Mouse (Mus musculus): ENCODE results near the gene Klhl31. TPM values are rescaled to one million over a fixed set of nuclear protein-coding genes. Genes with fewer than 3 reads are reported as not detected.

The Klhl31 gene
- polyA plus RNA-seq, 1 experiment from 2014 or later: 0.10 TPM

DNA sequence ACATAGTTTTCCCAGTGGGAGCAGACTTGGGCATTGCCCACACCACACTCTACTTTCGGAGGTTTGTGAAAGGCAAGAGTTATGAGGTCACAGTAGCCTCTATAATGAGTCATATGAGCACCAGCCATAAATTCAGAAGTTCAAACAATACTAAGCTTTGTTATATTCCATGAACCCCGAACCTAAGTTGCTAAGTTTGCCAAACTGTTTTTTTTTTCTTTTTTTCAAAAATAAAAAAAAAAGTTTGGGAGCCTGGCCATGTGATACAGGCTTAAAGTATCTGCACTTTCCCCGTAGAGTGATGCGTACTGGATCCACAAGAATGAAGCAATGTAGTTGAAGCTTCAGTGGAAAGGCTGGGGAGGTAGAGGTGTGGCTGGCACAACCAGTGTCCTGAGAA lies 36.9 kb downstream of the Klhl31 start:
- Histone ChIP-seq H3K4me2 (no peak overlapping the region), H3K36me3 (replicated peaks) (no peaks in the 10 kb centered on the region), H3K4me1 (no peaks in the 10 kb centered on the region), H3K9me3 (no peaks in the 10 kb centered on the region), H3K27ac (no peak overlapping the region), H3K9ac (no peak overlapping the region), H3K27me3 (replicated peaks) (no peaks in the 10 kb centered on the region), H3K4me3 (no peak overlapping the region)
- 94% methylated on average over 4 of the region's 4 CpGs for WGBS
- no peak for ATAC-seq (replicated peaks)

DNA sequence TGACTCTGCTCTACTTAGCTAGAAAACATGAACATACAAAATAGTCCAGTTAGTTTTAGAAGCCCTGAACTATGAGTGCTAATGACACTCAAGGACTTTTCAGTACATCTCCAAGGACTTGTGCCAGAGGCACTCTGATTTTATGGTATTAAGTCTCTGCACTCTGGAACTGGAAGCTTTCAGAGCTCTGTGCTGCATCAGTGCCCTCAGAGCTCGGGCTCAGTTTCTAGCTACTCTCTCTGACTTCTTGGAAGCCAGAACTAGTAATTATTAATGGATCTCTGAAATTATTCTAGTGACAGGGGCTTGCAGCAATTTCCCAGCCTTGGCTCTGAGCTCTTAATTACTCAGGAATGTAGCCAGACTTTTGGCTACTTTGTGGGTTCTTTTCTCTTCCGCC lies 37.7 kb downstream of the Klhl31 start:
- Histone ChIP-seq H3K4me3 (no peak overlapping the region), H3K9ac (no peak overlapping the region), H3K36me3 (replicated peaks) (no peaks in the 10 kb centered on the region), H3K27ac (no peak overlapping the region), H3K27me3 (replicated peaks) (no peaks in the 10 kb centered on the region), H3K4me1 (no peaks in the 10 kb centered on the region), H3K9me3 (no peaks in the 10 kb centered on the region), H3K4me2 (no peak overlapping the region)
- ATAC-seq (replicated peaks): no peak
- 77% methylated on average over 2 of the region's 2 CpGs for WGBS

DNA sequence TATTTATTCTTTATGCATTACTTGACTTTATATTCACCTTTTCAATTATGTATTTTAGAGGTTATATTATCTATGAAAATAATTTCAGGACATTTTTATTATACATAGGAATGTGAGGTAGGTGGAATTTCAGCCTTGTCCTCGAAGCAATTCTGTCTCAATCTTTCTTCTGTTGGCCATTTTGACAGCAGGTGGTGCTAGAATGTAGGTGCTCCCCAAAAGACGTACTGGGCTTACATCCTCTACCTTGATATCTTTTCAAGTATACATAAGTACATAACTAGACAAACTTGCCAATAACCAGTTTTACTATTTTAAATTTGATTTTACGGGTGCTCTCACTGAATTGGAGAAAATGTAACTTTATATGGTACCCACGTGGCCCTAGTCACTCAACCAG lies 48.6 kb downstream of the Klhl31 start:
- no peaks in the 10 kb centered on the region for H3K4me1 ChIP-seq
- no peak for ATAC-seq (replicated peaks)
- no peak overlapping the region for H3K27ac ChIP-seq
- H3K9ac ChIP-seq: no peak overlapping the region
- no peak overlapping the region for H3K4me2 ChIP-seq
- H3K4me3 ChIP-seq: no peak overlapping the region
- H3K9me3 ChIP-seq: no peaks in the 10 kb centered on the region
- H3K36me3 ChIP-seq (replicated peaks): no peaks in the 10 kb centered on the region
- WGBS: 85% methylated on average over 4 of the region's 4 CpGs
- no peaks in the 10 kb centered on the region for H3K27me3 ChIP-seq (replicated peaks)

DNA sequence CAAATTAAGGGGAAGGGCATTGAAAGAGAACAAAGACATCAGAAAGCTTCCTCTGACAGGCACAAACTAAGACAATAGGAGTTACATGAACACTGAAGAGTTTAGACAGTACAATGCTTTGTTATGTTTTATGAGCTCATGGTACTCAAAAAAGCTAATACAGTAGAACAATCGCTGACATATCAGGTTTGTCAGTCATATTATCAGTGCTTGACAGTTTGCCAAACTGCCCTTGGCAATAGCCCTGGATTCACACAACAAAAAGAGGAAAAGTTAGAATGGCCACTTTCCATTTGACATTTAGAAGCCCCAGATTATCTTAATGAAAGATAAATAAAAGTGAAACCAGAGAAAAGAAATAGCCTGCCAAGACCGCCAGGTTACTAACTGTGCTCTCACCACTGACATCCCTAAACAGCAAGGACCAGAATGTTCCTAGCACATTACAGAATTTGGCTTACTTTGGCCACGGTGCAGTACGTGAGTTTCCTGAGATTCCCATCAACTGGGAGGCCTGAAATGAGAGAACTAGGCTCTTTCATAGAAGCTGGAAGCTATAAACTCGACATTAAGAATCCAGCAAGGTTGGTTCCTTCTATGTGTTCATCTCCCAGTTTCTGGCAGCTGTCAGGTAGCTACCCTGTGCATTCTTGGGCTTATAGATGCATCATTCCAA lies 49.7 kb downstream of the Klhl31 start:
- no peak for ATAC-seq (replicated peaks)
- Histone ChIP-seq H3K9ac (no peak overlapping the region), H3K9me3 (no peaks in the 10 kb centered on the region), H3K27ac (no peak overlapping the region), H3K36me3 (replicated peaks) (no peaks in the 10 kb centered on the region), H3K4me3 (no peak overlapping the region), H3K4me1 (no peaks in the 10 kb centered on the region), H3K27me3 (replicated peaks) (no peaks in the 10 kb centered on the region), H3K4me2 (no peak overlapping the region)
- 88% methylated on average over 5 of the region's 5 CpGs for WGBS

DNA sequence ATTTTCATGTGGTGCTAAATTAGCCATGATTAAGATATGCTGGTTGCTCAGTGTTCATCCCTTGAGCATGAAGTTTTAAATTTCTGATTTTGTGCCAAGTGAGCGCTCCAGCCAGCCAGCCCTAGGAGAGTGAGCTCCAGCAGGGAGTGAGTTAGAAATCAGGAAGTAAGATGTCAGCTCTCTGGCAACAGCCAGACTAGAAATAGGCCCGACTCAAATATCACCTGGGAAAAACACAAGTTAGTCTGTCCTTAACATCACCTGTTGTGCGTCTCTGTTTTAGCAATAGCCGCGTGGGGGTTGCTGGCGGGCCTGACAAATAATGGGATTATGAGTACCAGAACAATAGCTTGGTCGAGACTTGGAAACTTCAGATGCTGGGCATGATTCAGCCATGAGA lies 56.4 kb downstream of the Klhl31 start:
- 66% methylated on average over 7 of the region's 7 CpGs for WGBS
- ATAC-seq (replicated peaks): no peak

DNA sequence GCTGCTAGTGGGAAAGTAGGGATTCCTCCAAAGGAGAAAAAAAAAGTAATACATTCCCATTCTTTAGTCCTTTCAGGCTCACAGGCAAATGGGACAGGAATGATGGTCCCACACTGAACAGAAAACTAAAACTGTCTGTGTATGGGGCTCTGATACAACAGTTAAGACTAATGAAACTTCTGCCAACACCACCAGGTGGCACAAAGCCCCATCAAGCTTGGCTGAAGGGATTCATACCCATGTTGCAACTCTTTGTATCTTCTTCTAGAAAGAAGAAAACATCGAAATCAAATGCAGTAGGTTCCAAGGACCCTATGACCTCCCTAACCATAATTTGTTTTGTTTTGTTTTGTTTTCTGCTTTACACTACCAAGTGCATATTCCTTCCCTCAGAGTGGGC lies 57.1 kb downstream of the Klhl31 start:
- no peaks in the 10 kb centered on the region for H3K36me3 ChIP-seq (replicated peaks)
- no peak overlapping the region for H3K4me2 ChIP-seq
- H3K9me3 ChIP-seq: no peaks in the 10 kb centered on the region
- no peak overlapping the region for H3K4me3 ChIP-seq
- H3K27me3 ChIP-seq (replicated peaks): no peaks in the 10 kb centered on the region
- no peak for ATAC-seq (replicated peaks)
- H3K9ac ChIP-seq: no peak overlapping the region
- no peaks in the 10 kb centered on the region for H3K4me1 ChIP-seq
- H3K27ac ChIP-seq: no peak overlapping the region
- WGBS: 97% methylated on average over 1 of the region's 1 CpGs

More for the DNA sequence above, 56.4 kb downstream of the Klhl31 start:
- Histone ChIP-seq H3K9me3 (no peaks in the 10 kb centered on the region), H3K27ac (no peak overlapping the region), H3K4me2 (no peak overlapping the region), H3K27me3 (replicated peaks) (no peaks in the 10 kb centered on the region), H3K9ac (no peak overlapping the region), H3K4me1 (no peaks in the 10 kb centered on the region), H3K4me3 (no peak overlapping the region), H3K36me3 (replicated peaks) (no peaks in the 10 kb centered on the region)

DNA sequence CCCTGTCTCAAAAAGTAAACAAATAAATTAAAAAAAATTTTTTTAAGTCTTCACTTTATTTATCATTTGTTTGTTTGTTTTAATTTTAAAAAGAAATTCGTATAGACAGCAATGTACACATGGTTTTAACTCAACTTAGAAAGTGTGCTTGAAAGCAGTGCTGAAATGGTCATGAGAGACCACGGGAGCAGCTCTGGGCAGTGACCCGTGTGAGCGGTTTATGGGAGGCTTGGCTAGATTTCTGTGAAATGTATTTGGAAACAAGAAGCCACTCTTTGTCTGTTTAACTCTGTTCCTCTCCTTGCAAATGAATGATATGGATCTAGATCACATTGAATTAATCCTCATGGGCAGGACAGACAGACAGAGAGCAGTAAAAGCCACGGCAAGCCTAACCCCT lies 59.3 kb downstream of the Klhl31 start:
- no peaks in the 10 kb centered on the region for H3K4me1 ChIP-seq
- no peaks in the 10 kb centered on the region for H3K36me3 ChIP-seq (replicated peaks)
- no peak for ATAC-seq (replicated peaks)
- no peak overlapping the region for H3K27ac ChIP-seq
- H3K9ac ChIP-seq: no peak overlapping the region
- H3K9me3 ChIP-seq: no peaks in the 10 kb centered on the region
- H3K4me2 ChIP-seq: no peak overlapping the region
- no peak overlapping the region for H3K4me3 ChIP-seq
- WGBS: 74% methylated on average over 5 of the region's 5 CpGs
- no peaks in the 10 kb centered on the region for H3K27me3 ChIP-seq (replicated peaks)

DNA sequence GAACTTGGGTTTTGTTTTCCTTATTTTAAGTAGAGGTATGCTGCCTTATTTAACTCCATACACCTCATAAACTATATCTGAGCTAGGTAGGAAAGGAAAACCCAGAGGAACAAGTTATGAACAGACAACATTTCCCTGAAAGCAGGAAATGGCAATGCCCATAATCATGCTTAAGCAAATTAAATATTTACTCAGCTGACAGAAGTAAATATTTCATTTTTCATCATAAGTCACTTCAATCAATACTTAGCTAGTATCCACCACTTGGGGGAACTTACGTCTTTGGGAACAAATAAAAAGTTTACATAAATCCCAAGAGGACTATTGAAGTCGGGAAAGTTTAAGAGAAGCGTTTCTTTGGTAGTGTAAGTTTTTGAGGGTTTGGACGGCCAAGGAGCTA lies 67.2 kb downstream of the Klhl31 start:
- Histone ChIP-seq H3K4me2 (no peak overlapping the region), H3K36me3 (replicated peaks) (no peaks in the 10 kb centered on the region), H3K9me3 (no peaks in the 10 kb centered on the region), H3K4me3 (no peak overlapping the region), H3K9ac (no peak overlapping the region), H3K4me1 (no peaks in the 10 kb centered on the region), H3K27me3 (replicated peaks) (no peaks in the 10 kb centered on the region), H3K27ac (no peak overlapping the region)
- 90% methylated on average over 4 of the region's 4 CpGs for WGBS
- no peak for ATAC-seq (replicated peaks)

DNA sequence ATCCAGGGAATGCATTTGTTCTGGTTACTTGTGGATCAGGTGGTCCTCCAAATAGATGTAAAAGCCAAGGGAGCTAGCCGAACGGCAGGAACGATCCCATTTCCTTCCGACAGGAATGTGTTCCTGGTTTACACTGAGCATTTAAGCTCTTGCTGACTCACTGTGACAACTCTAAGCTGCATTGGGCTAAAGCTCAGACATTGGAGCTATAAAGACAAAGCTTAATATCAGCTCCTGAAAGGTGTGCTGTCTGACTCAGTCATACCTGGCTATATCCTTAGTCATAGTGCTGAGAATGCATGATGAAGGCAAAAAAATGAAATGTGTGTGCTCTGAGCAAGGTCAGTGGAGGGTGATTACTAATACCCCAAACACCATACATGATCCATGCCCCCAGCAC lies 67.8 kb downstream of the Klhl31 start:
- H3K27me3 ChIP-seq (replicated peaks): no peaks in the 10 kb centered on the region
- H3K9ac ChIP-seq: no peak overlapping the region
- H3K4me3 ChIP-seq: no peak overlapping the region
- H3K36me3 ChIP-seq (replicated peaks): no peaks in the 10 kb centered on the region
- H3K27ac ChIP-seq: no peak overlapping the region
- no peak for ATAC-seq (replicated peaks)
- no peaks in the 10 kb centered on the region for H3K4me1 ChIP-seq
- 75% methylated on average over 4 of the region's 4 CpGs for WGBS
- no peak overlapping the region for H3K4me2 ChIP-seq
- H3K9me3 ChIP-seq: no peaks in the 10 kb centered on the region

DNA sequence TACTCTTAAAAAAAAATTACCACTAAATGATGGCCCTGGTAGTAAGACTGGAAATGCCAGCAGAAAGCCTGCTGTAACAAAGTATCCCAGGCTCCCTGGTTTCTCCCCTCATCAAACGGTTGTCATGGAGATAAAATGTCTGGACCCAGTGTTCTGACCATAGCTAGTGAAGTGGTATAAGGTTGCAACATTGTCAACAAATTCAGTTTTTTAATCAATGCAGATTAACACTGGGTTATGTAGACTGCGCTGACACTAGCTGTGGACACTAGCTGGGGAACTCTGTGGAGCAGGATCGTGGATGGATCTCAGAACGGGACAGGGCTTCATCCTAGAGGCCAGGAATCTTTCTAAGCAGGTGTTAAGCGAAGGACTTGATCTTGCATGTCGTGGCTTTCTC lies 70.2 kb downstream of the Klhl31 start:
- Histone ChIP-seq H3K4me3 (no peak overlapping the region), H3K9ac (no peak overlapping the region), H3K36me3 (replicated peaks) (no peaks in the 10 kb centered on the region), H3K4me1 (no peaks in the 10 kb centered on the region), H3K4me2 (no peak overlapping the region), H3K9me3 (no peaks in the 10 kb centered on the region), H3K27ac (no peak overlapping the region), H3K27me3 (replicated peaks) (no peaks in the 10 kb centered on the region)
- 87% methylated on average over 6 of the region's 6 CpGs for WGBS
- ATAC-seq (replicated peaks): no peak

DNA sequence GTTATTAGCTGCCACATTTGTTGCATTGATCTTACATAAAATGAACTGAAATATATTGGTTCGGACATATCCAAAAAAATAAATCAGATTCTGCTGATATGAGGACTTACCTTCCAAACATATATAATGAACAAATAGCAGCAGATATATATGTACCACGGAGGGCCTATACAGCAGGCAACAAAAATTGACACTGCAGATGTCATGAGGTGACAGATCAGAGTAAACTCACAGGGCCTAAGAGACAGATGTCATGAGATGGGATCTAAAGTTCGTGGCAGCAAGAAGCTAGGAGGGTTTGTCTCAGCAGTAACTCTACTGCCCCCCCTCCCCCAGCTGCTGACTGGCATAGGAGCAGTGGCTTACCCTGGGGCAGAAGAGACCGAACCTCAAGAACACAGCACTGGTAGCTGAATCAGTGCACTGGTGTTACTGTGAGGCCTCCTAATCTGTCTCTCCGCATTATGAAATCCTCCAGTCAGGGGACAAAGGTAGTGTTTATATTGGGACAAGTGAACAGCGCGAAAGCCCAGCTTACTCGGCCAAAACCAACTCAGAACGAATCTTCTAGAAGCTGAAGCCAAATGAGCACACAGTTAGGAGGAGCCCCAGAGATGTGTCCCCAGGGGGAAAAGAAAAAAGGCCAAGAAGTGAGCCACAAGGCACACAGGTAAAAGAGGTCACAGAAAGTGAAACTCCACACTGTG lies 71.3 kb downstream of the Klhl31 start:
- Histone ChIP-seq H3K4me1 (no peaks in the 10 kb centered on the region), H3K9ac (no peak overlapping the region), H3K27me3 (replicated peaks) (no peaks in the 10 kb centered on the region), H3K4me2 (no peak overlapping the region), H3K4me3 (no peak overlapping the region), H3K9me3 (no peaks in the 10 kb centered on the region), H3K27ac (no peak overlapping the region), H3K36me3 (replicated peaks) (no peaks in the 10 kb centered on the region)
- WGBS: 81% methylated on average over 9 of the region's 9 CpGs
- ATAC-seq (replicated peaks): no peak

DNA sequence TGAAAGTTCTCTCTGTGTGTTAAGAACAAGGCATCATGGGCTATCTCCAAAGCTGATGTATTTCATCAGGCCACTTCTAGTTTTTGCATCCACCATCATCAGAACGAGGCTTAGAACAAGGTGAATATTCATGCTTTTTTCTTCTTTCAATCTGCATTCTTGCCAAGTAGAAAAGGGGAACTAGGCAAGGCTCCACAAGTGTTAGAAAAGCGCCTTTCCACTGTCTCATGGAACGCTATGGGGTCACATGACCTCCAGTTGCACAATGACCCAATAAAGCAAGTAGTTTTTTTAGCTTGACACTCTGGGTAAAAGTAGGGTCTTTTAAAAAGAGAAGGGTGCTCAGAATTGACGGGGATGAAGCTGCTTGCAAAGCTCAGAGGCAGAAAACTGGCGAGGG lies 72.7 kb downstream of the Klhl31 start:
- Histone ChIP-seq H3K9ac (no peak overlapping the region), H3K4me1 (no peaks in the 10 kb centered on the region), H3K4me2 (no peak overlapping the region), H3K36me3 (replicated peaks) (no peaks in the 10 kb centered on the region), H3K27ac (no peak overlapping the region), H3K9me3 (no peaks in the 10 kb centered on the region), H3K4me3 (no peak overlapping the region), H3K27me3 (replicated peaks) (no peaks in the 10 kb centered on the region)
- no peak for ATAC-seq (replicated peaks)
- WGBS: 69% methylated on average over 5 of the region's 5 CpGs

Data from midbrain, embryonic 15.5 days (tissue).